Mouse (Mus musculus): ENCODE results near the gene Mc1r. TPM values are rescaled to one million over a fixed set of nuclear protein-coding genes. Genes with fewer than 3 reads are reported as not detected.
"Not testable (repeated sequence)": the region's sequence is repeated elsewhere in the genome, so short reads cannot be mapped to it uniquely, and the experiment has no call there.

The Mc1r gene
- total RNA-seq, 2 experiments from 2014 or later: not detected

- Histone ChIP-seq H3K4me3 (no peak overlapping the region), H3K27ac (no peak overlapping the region)
- TF ChIP-seq CTCF (conservative IDR thresholded peaks at IDR 0.05): no peak
- DNase-seq (ENCODE audit: low spot score in 2 of 2): no peak
Observed at GRCm38 (mm10) chr8:123428343-123428893, 21.5 kb downstream of the Mc1r start.

DNA sequence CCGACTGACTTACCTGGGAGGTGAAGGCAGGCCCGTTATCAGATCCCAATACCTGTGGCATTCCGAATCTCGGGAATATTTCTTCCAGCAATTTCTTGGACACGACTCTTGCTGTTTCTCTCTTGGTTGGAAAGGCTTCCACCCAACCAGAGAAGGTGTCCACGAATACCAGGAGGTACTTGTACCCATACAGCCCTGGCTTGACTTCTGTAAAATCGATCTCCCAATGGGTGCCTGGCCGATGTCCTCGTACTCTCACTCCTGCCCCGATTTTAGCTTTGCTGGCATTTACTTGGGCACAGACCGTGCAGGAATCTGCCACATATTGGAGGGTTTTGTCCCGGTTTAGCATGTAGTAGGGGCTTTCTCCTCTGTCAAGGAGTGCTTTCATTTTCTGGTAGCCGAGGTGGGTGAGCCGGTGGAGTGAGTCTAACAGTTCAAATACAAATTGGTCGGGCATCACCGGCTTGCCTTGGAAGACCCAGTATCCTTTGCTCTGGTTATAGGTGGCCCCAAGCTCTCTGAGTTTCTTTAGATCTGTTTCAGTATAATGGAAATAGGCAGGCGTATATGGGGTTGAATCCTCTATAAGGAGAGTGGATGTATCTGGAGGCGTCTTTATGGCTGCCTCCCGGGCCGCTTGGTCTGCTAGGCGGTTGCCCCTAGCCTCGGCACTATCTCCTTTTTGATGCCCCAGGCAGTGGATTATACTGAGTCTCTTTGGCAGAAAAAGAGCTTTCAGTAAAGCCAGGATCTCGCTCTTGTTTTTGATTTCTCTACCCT lies 22.2 kb downstream of the Mc1r start:
- no peak for TF ChIP-seq CTCF (conservative IDR thresholded peaks at IDR 0.05)
- no peak for DNase-seq (ENCODE audit: low spot score in 2 of 2)
- Histone ChIP-seq H3K27ac (no peak overlapping the region), H3K4me3 (no peak overlapping the region)

GRCm38 (mm10) chr8:123429722-123430013 lies 22.8 kb downstream of the Mc1r start:
- not testable (repeated sequence) for H3K27ac ChIP-seq; H3K4me3 ChIP-seq; DNase-seq (ENCODE audit: low spot score in 2 of 2)

- not testable (repeated sequence) for H3K27ac ChIP-seq; DNase-seq (ENCODE audit: low spot score in 2 of 2); H3K4me3 ChIP-seq
Observed at GRCm38 (mm10) chr8:123430936-123431335, 24.0 kb downstream of the Mc1r start.

DNA sequence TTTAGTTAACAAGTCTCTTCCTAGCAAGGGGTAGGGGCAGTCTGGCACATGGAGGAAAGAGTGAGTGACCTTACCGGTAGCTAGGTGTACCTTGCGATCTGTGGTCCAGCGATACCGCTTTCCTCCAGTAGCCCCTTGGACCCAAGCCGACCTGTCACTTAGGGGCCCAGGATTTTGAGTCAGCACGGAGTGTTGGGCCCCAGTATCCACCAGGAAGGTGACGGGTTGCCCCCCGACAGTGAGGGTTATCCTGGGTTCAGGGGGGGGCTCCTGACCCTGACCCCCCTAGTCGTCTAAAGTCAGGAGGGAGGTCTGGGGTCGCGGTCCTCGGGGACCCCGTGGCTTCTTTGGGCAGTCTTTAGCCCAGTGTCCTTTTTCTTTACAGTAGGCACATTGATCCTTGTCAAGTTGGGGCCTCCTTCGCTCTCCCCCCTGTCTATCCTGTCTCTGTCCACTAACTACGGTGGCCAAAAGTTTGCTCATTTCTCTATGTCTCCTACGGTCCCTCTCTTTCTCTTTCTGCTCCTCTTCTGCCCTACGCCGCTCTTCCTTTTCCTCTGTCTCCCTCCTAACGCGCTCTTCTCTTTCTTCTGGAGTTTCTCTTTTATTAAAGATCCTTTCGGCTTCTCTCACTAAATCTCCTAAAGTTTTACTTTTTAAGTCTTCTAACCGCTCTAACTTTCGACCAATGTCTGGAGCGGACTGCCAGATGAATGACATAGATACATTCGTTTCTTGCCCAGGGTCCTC lies 24.9 kb downstream of the Mc1r start:
- Histone ChIP-seq H3K27ac (no peak overlapping the region), H3K4me3 (no peak overlapping the region)
- no peak for TF ChIP-seq CTCF (conservative IDR thresholded peaks at IDR 0.05)
- DNase-seq (ENCODE audit: low spot score in 2 of 2): no peak

GRCm38 (mm10) chr8:123432381-123432780 lies 25.5 kb downstream of the Mc1r start:
- no peak for DNase-seq (ENCODE audit: low spot score in 2 of 2)
- TF ChIP-seq CTCF (conservative IDR thresholded peaks at IDR 0.05): no peak
- Histone ChIP-seq H3K4me3 (no peak overlapping the region), H3K27ac (no peak overlapping the region)

GRCm38 (mm10) chr8:123433241-123433974 lies 26.5 kb downstream of the Mc1r start:
- DNase-seq (ENCODE audit: low spot score in 2 of 2); H3K4me3 ChIP-seq; H3K27ac ChIP-seq: not testable (repeated sequence)

DNA sequence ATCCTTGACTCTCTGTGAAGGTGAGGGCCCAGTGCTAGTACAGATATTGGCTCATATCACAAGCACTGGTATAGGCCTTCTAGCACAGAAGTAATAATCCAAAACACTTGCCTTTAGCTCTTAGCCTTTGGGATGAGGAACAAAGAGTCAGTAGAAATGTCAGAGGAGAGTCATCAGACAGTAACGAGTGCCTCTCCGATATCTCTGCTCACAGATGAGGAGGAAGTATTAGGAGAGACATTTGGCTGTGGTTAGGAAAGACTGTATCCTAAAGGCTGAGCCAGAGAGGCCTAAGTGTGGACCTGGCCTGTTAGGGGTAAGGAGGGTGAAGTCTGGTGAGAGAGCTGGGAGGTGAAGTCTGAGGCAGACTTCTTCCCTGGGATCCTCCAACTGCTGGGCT lies 34.9 kb downstream of the Mc1r start:
- H3K27ac ChIP-seq: no peak overlapping the region
- no peak overlapping the region for H3K4me3 ChIP-seq
- no peak for TF ChIP-seq CTCF (conservative IDR thresholded peaks at IDR 0.05)
- no peak for DNase-seq (ENCODE audit: low spot score in 2 of 2)

DNA sequence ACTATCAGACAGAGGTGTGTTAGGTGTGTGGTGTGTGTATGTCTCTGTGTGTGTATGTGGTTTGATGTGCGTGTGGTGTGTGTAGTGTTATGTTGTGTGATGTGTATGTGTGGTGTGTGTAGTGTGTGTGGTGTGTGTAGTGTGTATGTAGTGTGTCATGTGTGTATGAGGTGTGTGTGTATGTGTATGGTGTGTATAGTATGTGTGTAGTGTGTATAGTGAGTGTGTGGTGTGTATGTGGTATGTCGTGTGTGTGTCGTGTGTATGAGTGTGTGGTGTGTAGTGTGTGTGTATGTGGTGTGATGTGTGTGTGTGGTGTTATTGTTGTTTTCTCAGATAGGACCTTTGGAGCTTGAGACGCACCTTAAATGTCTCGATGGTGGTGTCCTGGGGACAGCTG lies 35.4 kb downstream of the Mc1r start:
- TF ChIP-seq CTCF (conservative IDR thresholded peaks at IDR 0.05): no peak
- H3K27ac ChIP-seq: peak overlapping the region; percentile 93
- peak overlapping the region; percentile 77 for H3K4me3 ChIP-seq
- no peak for DNase-seq (ENCODE audit: low spot score in 2 of 2)

DNA sequence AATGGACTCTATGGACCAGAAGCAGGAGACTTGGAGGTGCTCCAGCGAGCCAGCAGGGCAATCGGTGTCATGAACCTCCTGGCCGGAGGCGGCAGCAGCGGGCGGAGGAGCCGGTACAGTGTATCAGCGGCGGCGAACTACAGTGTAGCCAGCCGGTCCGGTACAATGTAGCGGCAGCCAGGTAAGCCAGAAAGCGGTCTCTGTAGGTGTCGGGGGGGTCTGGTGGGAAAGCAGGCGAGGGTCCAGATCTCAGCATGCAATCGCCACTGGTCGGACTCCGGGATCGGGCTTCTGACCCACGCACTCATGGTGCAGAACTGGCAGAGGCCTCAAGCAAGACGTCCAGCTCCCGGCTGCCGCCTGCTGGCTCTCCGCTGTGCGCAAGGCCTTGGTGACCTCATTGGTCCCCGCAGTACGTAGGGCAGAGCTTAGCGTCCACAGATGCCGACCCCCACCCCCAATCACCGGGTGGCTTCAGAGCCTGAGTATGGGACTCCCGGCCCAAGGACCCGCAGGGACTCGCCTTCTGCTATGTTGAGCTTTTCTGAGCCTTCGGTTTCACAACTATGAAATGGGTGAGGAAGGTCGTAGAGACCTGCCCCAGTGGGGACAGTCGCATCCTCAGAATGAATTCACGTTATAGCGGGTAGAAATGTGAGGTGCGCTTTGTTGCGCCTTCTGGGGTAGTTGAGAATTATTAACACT lies 36.1 kb downstream of the Mc1r start:
- TF ChIP-seq CTCF (conservative IDR thresholded peaks at IDR 0.05): peak; percentile 82
- Histone ChIP-seq H3K27ac (peak overlapping the region; percentile 93), H3K4me3 (peak overlapping the region; percentile 77)
- peak; percentile 87 to 94 for DNase-seq (ENCODE audit: low spot score in 2 of 2)

- TF ChIP-seq CTCF (conservative IDR thresholded peaks at IDR 0.05): no peak
- peak overlapping the region; percentile 93 for H3K27ac ChIP-seq
- no peak for DNase-seq (ENCODE audit: low spot score in 2 of 2)
Observed at GRCm38 (mm10) chr8:123443576-123443921, 36.6 kb downstream of the Mc1r start.

GRCm38 (mm10) chr8:123444131-123444530 lies 37.2 kb downstream of the Mc1r start:
- no peak for DNase-seq (ENCODE audit: low spot score in 2 of 2)
- TF ChIP-seq CTCF (conservative IDR thresholded peaks at IDR 0.05): no peak
- Histone ChIP-seq H3K27ac (no peak overlapping the region; the same call in 1 of the 2 replicates), H3K4me3 (peak overlapping the region; percentile 77)

More at GRCm38 (mm10) chr8:123443576-123443921, 36.6 kb downstream of the Mc1r start:
- peak overlapping the region; percentile 77 for H3K4me3 ChIP-seq

- H3K27ac ChIP-seq: no peak overlapping the region
- no peak overlapping the region for H3K4me3 ChIP-seq
- TF ChIP-seq CTCF (conservative IDR thresholded peaks at IDR 0.05): no peak
- no peak for DNase-seq (ENCODE audit: low spot score in 2 of 2)
Observed at GRCm38 (mm10) chr8:123445981-123446380, 39.1 kb downstream of the Mc1r start.

All from layer of hippocampus, adult 2 months (tissue).